Mouse (Mus musculus) CD8-positive naive resting alpha-beta T cell, adult 2 months (primary cell): ENCODE results near the gene Grb10.

ENCODE experiments used
- DNase-seq, 2 experiments: peaks; one replicate each; pipeline ENCODE4 v3.0.0; 2022; ENCODE audit warnings: low read depth in 2 of 2, low spot score in 2 of 2

Gene Grb10

DNA sequence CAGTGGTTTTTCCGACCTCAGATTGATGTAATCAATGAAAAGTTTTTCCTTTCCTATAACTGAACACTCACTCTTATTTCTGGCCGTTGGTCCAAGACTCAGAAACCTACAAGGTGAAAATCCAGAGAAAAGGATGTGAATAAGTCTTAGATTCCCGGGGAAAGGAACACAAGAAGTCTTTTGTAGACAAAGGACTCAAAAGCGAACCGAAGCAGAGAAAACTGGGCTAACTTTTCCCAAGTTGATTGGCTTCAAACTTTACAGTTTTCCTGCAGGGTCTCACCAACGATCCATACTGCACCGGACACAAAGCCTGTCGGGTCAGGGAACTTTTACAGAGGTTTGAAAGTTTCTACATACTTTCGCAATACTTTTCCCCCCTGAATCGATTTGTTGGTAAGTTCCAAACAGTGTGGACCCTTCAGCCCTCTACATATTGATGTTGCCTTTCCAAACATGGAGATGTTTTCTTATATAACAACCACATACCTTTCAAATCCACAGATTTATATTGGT, at the start of gene Grb10:
Gene Grb10 (minus strand): TSS at position 214 of the 516 bp plus-strand sequence.
- DNase-seq, result no peak

DNA sequence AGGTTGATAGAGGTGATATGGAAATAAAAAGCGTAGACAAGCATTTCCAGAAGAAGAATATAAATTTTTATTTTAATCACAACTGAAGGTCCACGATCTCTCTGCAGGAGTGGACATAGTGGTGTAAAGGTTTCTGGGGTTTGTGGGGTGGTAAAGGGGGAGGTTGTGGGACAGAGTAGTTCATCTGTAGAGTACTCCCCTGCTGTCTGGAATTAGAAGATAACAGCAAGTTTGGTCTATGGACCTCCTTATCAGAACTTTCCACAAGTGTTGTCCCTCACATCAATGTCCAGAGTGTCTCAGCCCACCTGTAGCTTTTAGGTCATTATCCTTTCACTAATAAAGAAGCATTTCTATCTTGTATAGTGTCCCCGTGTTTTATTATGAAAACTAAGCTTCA, 43.2 kb upstream of the Grb10 start:
- no peak for DNase-seq

- DNase-seq, result no peak
These were observed 40.7 kb upstream of the Grb10 start for GRCm38 (mm10) chr11:12079231-12079630.

- DNase-seq, result no peak
These were observed 37.0 kb upstream of the Grb10 start for GRCm38 (mm10) chr11:12075449-12075848.

DNA sequence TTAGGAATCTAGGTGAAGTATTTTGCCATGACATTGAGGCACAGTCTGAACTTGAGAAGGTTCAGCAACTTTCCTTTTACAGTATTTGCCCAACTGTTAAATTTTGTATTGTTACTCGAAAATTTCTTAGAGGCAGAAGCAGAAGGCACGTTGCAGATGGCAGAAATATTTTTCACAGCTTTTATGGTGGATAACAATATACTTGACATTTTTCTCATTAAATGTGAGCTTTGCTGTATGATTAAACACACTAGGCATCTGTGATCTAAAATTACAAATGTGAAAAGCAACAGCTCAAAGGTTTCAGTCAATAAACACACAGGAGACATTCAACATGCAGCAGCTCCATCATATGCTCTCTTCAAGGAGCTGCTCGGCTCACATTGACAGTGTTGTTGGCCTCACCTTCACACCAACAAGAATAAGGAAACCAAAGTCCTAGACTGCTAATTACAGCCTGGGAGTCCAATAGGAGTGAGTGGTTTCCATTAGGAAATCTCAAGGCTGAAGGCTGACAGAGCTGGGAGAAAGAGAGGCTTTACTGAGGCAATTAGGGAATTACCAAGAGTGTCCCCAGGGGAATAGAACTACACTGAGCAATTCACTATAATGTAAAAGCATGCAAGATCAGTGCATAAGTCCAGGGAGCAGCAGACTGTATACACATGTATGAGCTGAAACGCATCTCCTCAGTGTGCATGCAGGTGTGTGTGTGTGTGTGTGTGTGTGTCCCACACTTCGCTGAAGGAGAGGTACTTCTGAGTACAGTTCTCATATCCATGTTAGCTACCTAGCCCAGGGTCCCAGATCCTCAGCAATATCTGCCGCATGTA, 35.1 kb upstream of the Grb10 start:
- no peak for DNase-seq

GRCm38 (mm10) chr11:12072322-12072721, 33.8 kb upstream of the Grb10 start:
- DNase-seq, result no peak

DNA sequence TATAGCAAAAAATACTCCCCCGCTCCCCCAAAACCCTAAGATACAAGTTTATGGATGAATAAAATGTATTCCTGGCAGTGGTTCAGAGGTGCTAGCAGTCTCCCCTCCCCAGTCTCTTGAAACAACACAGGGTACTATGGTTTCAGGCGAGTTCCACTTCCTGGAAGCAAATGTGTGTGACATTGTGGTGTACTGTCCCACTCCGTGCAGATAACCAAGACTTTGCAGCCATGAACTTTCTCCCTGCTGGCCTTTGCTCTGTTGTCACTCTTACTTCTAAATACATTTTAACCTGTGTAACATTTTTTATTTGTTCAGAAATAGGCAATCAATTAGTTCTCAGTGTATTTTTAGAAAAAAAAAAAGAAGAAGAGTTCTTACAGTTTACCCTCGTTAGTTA, 20.5 kb upstream of the Grb10 start:
- no peak for DNase-seq

DNA sequence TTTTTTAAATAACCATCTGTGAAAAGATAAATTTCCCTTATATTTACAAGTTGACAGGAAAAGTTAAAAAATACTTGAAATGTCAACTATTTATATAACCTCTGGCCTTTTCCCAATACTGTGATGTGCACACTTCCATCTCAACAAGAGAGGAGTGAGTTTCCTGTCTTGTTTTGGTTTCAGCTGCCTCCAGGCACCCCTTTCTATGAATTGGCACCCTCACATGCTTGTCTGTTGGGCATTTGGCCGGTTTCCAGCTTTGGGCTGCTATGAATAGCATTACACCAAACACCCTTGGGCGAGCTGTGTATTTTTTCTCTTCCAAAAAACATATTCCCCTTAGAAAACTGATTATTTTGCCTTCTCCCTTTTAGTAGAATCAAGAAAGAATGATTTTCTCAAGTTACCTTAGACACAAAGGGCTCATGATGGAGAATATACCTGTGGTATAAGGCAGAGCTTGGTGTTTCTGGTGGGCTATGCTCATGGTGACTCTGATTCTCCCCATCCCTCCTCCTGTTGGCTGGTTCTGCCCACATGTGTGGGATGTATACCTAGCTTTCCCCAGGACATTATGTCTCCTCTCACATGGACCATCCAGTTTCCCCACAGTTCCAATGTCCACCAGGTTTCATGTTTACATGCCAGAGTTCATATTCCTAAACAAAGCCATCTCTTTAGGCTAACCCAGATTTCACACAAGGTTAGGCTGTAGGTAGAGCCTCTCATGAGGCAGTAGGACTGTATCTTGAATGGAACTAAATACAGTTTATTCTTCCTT, 10.3 kb upstream of the Grb10 start:
- DNase-seq, result no peak

DNA sequence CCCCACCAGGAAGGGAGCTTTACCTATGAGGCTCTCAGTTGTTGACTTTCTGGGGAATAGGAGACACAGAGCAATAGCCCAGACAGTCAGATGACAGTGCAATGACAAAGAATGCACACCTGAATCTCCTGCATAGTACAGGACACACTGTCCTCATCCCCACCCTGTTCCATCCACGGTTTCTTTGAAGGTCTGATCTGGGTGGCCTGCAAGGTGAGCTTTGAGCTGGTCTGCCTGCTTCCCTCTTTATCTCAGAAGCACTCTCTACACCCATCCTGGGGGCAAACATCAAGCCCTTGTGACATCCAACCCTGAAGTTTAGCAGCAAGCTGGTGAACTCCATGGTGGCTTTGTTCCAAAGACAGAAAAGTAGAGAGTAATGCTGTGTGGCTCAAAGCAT, 9.7 kb upstream of the Grb10 start:
- no peak for DNase-seq

GRCm38 (mm10) chr11:12044245-12044644, 5.8 kb upstream of the Grb10 start:
- no peak for DNase-seq

DNA sequence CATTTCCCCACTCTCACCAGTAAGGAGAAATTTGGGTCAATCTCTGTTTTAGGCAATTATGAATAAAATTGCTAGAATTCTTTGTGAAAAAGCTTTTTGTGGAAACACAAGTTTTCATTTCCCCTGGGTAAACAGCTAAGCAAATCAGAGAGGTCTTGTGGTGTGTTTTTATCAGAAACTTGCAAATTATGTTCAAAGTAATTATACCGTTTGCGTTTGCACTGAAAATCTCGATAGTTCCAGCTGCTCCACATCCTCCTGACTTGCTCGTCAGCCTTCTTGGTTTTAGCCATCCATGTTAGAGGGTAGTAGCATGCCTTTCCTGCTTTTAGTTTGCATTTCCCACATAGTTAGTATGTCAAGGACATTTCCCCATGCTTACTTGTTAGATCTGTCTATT, 3.3 kb upstream of the Grb10 start:
- no peak for DNase-seq

DNA sequence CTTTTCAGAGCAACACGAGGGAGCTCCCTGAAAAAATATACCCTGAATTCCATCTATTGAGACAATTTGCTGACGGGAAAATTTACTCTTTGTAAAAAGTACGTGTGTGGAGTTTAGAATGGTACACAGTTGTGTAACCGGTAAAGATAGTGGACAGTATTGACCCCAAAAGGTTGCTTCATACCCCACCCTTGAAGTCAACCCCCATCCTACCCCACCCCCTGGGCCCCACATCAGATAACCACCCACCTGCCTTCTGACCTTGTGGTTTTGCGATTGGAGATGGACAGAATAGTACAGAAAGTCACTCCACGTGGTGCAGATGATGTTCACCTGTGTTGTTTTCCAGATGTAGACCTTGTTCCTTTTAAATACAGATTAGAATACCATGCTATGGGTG, 2.9 kb upstream of the Grb10 start:
- DNase-seq, result no peak

- no peak for DNase-seq
These were observed 1.9 kb upstream of the Grb10 start for GRCm38 (mm10) chr11:12040391-12040790.

DNA sequence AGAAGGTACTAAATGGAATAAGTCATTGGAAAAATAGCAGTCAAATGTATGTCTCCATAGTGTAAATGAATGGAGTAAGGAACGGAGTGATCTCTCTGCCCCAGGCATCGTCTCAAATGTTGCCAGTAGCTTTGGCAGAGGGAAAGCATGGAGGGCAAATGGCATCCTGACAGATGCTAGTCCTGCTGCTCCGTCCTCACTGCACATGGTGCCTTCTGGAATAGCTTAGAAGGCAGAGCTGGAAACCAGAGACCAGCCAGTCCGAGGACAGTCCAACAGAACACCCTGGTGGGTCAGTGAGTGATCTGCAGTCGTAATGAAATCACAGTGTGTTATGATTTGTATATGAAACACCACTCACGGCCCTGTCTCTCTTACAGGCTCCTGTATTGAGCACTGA, 1.3 kb upstream of the Grb10 start:
- no peak for DNase-seq

DNA sequence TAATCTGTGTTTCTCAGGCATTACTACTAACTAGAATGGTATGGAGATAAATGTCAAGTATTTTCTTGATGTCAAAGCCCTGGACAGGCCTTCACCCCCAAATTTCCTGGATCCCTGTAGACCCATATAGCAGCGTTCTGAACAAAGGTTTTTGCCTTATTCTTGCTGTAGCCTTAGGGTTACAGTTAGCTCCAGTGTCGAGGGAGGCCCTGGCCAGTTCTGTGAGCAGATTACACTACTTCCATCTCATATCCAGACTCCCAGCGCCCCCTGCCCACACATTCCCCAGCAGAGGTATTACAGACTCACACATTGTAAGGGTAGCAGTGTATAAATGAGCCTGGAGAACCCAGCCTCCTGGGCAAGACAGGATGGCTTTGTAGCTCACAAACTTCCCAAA, 615 bp upstream of the Grb10 start:
- no peak for DNase-seq

GRCm38 (mm10) chr11:12037689-12038469, 604 bp downstream of the Grb10 start:
- no peak for DNase-seq

- no peak for DNase-seq
These were observed 1.3 kb downstream of the Grb10 start for GRCm38 (mm10) chr11:12037075-12037686.

DNA sequence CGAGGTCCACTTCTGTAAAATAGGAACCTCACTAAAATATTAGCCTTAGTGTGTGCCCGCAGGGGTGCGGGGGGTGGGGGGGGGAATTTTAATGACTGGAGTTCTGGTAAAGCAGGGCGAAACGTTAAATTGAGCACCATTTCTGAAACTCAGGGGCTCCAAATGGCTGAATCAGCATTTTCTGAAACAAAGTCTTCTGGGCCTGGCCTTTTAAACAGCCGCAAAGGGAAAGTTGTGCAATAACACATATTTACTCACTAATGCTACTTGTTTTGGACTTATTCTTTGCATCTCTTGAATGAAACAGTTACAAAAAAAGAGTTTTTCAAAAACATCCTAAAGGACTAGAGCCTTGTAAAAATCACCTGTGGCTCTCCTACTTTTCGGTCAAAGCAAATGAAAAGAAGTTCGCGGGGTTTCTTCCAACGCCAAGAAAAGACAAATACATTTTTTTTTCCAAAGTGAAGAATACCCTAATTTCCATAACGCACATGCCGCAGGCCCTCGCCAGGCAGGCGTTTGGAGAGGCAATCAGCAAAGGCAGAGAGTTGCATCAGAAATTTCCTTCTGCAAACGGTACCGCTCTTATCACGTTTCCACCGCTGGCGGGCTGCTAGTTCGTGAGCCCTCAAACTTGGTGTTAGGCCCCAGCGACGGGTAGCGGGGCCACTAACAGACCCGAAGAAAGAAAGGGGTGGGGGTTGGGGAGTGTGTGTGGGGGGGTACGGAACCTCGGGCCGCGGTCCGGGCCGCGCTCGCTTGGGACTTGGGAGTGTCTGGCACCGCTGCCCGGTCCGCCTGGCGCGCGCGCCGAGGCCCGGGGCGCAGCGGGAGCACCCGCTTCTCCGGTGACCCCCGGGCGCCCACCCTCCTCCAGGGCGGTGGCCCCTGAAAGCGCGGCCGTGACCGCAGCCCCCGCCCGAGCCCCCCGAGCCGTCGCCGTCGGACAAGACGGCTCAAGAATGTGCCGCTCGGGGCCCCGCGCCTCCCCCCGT, 2.3 kb downstream of the Grb10 start:
- no peak for DNase-seq

DNA sequence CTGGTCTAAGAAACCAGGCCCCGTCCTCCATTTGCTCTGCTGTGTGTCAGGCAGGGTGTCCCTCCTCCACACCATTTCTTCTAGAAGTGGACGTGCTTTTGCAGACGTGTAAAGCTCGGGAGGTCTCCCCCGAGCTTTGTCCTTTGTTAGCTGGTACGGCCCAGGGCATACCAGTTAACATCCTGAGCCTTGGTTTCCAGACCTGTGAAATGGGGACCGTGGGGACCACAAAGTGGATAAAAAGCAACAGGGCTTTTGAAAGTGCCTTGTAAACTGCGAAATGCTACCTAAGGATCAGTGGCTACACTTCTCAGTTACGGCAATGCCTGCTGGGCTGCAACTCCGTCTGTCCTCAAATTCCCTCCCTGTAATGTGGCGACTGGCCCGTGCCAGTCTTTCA, 3.2 kb downstream of the Grb10 start:
- no peak for DNase-seq

- DNase-seq, result no peak
These were observed 3.7 kb downstream of the Grb10 start for GRCm38 (mm10) chr11:12034781-12035180.
